Mouse (Mus musculus) kidney, adult 2 months (tissue): ENCODE measurements around the gene Sik2.

Experiments used
- CTCF ChIP-seq: fragments of 200-500 bp; conservative IDR thresholded peaks from 2 replicates; pipeline ENCODE4 v1.5.1; 2011; ENCODE audit warnings: low read depth, mild to moderate bottlenecking, control low read depth, low read length, moderate library complexity, mixed read lengths; ENCODE audit not compliant: insufficient read depth, insufficient read length
- POLR2A ChIP-seq: fragments of 200-500 bp; IDR thresholded peaks from one replicate; pipeline ENCODE4 v1.6.1; 2011; ENCODE audit warnings: low read depth, low read length, control low read depth

- TF ChIP-seq CTCF (no peak), POLR2A (no peak)
These were observed 154.5 kb downstream of the Sik2 start for GRCm38 (mm10) chr9:50854376-50854775.
